Mouse (Mus musculus) E14TG2a.4 (cell line): Measurements from ENCODE around the gene Chrna9.

Source experiments
- H3K27me3 ChIP-seq: 2 replicates; pipeline ENCODE4 v1.6.1; 2014; ENCODE audit warnings: low read length, control low read depth; ENCODE audit not compliant: insufficient read depth
- H3K36me3 ChIP-seq: 2 replicates; pipeline ENCODE4 v1.6.1; 2014; ENCODE audit warnings: low read length, control low read depth; ENCODE audit not compliant: insufficient read depth
- H3K4me1 ChIP-seq: replicated peaks from 2 replicates; pipeline ENCODE4 v1.6.1; 2014; ENCODE audit warnings: low read depth, low read length, control low read depth
- H3K4me3 ChIP-seq: replicated peaks from 2 replicates; pipeline ENCODE4 v1.5.1; 2014; ENCODE audit warnings: mild to moderate bottlenecking, low read length
- H3K9me3 ChIP-seq: 2 replicates; pipeline ENCODE4 v1.6.1; 2014; ENCODE audit warnings: low read length, control low read depth
- CTCF ChIP-seq: conservative IDR thresholded peaks from 2 replicates; pipeline ENCODE4 v1.5.1; 2014; ENCODE audit warnings: low read length
- NANOG ChIP-seq: IDR thresholded peaks from 2 replicates; pipeline ENCODE4 v1.6.1; 2014; ENCODE audit warnings: borderline replicate concordance, low read length, mixed read lengths
- POU5F1 ChIP-seq: IDR thresholded peaks from 2 replicates; pipeline ENCODE4 v1.6.1; 2014; ENCODE audit warnings: low read length, borderline replicate concordance

Chrna9 gene

GRCm38 (mm10) chr5:65955343-65956143, 20.8 kb downstream of the Chrna9 start:
- Histone ChIP-seq H3K36me3 (no peaks in the 10 kb centered on the region), H3K27me3 (no peaks in the 10 kb centered on the region), H3K4me1 (peaks cover 45% of the 10 kb centered on the region), H3K4me3 (peak overlapping the region; percentile 65), H3K9me3 (no peaks in the 10 kb centered on the region)
- TF ChIP-seq CTCF (peak; percentile 83), NANOG (no peak), POU5F1 (0 out of 2 replicates have a peak, but pooled peaks have one; percentile 20)

GRCm38 (mm10) chr5:65956144-65957008, 21.7 kb downstream of the Chrna9 start:
- no peaks in the 10 kb centered on the region for H3K36me3 ChIP-seq
- peaks cover 44% of the 10 kb centered on the region for H3K4me1 ChIP-seq
- peak overlapping the region; percentile 65 for H3K4me3 ChIP-seq
- no peak for TF ChIP-seq NANOG
- no peaks in the 10 kb centered on the region for H3K9me3 ChIP-seq
- no peaks in the 10 kb centered on the region for H3K27me3 ChIP-seq

GRCm38 (mm10) chr5:65958597-65958996, 23.9 kb downstream of the Chrna9 start:
- H3K4me3 ChIP-seq, result no peak overlapping the region
- peaks cover 48% of the 10 kb centered on the region for H3K4me1 ChIP-seq
- TF ChIP-seq POU5F1 (no peak), NANOG (no peak), CTCF (peak; percentile 96)
- no peaks in the 10 kb centered on the region for H3K9me3 ChIP-seq
- no peaks in the 10 kb centered on the region for H3K36me3 ChIP-seq
- no peaks in the 10 kb centered on the region for H3K27me3 ChIP-seq

GRCm38 (mm10) chr5:65959893-65960596, 25.3 kb downstream of the Chrna9 start:
- Histone ChIP-seq H3K9me3 (no peaks in the 10 kb centered on the region), H3K4me3 (peak overlapping the region; percentile 57), H3K36me3 (no peaks in the 10 kb centered on the region), H3K27me3 (no peaks in the 10 kb centered on the region), H3K4me1 (peaks cover 41% of the 10 kb centered on the region)
- TF ChIP-seq CTCF (peak; percentile 40; the same call in 1 of the 2 replicates), POU5F1 (no peak)

- TF ChIP-seq POU5F1 (no peak), NANOG (no peak), CTCF (no peak)
- peaks cover 41% of the 10 kb centered on the region for H3K4me1 ChIP-seq
These were observed 25.9 kb downstream of the Chrna9 start for GRCm38 (mm10) chr5:65960597-65960950.

GRCm38 (mm10) chr5:65963291-65963690, 28.6 kb downstream of the Chrna9 start:
- H3K36me3 ChIP-seq, result no peaks in the 10 kb centered on the region
- no peaks in the 10 kb centered on the region for H3K27me3 ChIP-seq
- H3K4me3 ChIP-seq, result no peak overlapping the region
- H3K4me1 ChIP-seq, result peaks cover 60% of the 10 kb centered on the region
- no peak for TF ChIP-seq CTCF
- no peaks in the 10 kb centered on the region for H3K9me3 ChIP-seq

More at GRCm38 (mm10) chr5:65960597-65960950, 25.9 kb downstream of the Chrna9 start:
- Histone ChIP-seq H3K36me3 (no peaks in the 10 kb centered on the region), H3K27me3 (no peaks in the 10 kb centered on the region), H3K9me3 (no peaks in the 10 kb centered on the region), H3K4me3 (peak overlapping the region; percentile 57)

- peaks cover 57% of the 10 kb centered on the region for H3K4me1 ChIP-seq
- TF ChIP-seq POU5F1 (no peak), NANOG (no peak), CTCF (no peak)
- no peak overlapping the region for H3K4me3 ChIP-seq
- H3K27me3 ChIP-seq, result no peaks in the 10 kb centered on the region
- H3K9me3 ChIP-seq, result no peaks in the 10 kb centered on the region
- peaks cover 9% of the 10 kb centered on the region for H3K36me3 ChIP-seq
These were observed 31.1 kb downstream of the Chrna9 start for GRCm38 (mm10) chr5:65965771-65966279.

GRCm38 (mm10) chr5:65967091-65967490, 32.4 kb downstream of the Chrna9 start:
- Histone ChIP-seq H3K4me1 (peaks cover 56% of the 10 kb centered on the region), H3K9me3 (no peaks in the 10 kb centered on the region), H3K27me3 (no peaks in the 10 kb centered on the region), H3K36me3 (peaks cover 19% of the 10 kb centered on the region), H3K4me3 (peak overlapping the region; percentile 79)
- TF ChIP-seq CTCF (no peak), NANOG (no peak), POU5F1 (no peak)
